Mouse (Mus musculus) kidney, adult 8-10 months (tissue): ENCODE results near the gene Lin52.

Experiments used
- DNase-seq, 2 experiments: peaks; one replicate each; pipeline ENCODE4 v3.0.0; 2022

Lin52 gene

DNA sequence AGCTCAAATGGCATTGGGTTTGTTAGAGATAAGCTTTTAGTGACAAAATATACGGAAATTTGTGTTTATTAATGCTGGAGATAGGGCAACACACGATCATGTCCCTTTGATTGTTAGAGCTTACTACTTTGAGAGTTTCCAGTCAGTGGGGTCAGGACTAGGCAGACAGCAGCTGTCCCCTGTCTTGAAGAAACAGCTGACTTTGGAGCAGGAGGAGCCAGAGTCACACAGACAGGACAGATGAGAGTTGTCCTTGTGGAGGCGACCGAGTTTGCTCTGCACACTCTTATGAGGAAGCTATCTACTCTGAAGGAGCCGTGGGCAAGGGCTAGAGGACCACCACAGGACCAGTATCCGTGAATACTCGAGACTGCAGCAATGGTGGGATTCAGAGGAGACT lies 27.7 kb downstream of the Lin52 start:
- DNase-seq: peak in 1 of 2 experiments; percentile 6

DNA sequence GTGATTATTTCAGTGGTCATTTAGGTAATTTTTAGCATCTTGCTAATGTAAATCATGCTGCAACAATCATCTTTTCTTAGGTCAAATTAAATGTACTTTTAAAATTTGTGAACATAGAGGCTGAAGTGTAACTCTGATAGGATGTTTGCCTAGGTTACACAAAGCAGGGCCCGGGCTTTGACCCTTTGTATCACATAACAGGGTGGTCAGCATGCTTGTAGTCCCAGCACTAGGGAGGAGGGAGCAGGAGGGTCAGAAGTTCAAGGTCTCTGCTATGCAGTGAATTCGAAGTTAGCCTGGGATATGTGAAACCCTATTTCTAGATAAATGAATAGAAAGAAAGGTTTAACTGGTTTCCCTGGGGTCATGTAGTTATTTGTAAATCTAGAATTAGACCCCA lies 30.0 kb downstream of the Lin52 start:
- DNase-seq: no peak

DNA sequence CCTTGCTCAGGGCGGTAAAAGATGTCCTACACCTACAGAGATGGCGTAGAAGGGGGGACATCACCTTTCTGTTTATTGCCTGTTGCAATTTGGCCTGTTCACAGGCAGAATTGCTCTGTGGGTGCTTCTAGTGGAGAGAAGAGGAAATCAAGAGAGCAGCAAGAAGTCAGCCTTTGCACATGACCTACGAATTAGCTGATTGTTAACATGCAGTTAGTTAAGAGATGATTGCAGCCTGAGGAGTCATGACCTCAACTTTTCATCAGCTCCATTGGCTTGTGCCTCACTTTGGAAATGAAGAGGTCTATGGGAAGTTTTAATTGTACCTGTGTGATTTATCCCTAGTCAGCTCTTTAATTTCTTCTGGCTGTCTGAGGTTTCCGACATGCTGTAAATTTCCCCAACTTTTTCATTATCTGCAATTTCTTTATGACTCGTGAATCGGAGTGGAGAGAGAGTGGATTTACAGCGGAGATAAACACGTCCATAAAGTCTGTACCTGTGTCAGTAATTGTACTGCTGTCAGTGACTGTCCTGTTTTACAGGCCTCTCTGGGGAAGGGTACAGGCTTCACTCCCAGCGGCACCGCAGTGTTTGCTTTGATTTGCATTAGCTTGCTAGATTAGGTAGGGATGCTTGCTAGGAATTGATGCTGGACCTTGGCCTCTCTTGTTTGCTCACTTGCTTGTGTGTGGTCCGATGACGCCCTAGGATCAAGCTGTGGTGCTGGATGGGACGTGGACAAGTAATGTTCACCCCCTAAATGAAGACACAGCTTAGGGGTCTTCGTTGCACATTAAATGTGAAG lies 31.8 kb downstream of the Lin52 start:
- DNase-seq: no peak

DNA sequence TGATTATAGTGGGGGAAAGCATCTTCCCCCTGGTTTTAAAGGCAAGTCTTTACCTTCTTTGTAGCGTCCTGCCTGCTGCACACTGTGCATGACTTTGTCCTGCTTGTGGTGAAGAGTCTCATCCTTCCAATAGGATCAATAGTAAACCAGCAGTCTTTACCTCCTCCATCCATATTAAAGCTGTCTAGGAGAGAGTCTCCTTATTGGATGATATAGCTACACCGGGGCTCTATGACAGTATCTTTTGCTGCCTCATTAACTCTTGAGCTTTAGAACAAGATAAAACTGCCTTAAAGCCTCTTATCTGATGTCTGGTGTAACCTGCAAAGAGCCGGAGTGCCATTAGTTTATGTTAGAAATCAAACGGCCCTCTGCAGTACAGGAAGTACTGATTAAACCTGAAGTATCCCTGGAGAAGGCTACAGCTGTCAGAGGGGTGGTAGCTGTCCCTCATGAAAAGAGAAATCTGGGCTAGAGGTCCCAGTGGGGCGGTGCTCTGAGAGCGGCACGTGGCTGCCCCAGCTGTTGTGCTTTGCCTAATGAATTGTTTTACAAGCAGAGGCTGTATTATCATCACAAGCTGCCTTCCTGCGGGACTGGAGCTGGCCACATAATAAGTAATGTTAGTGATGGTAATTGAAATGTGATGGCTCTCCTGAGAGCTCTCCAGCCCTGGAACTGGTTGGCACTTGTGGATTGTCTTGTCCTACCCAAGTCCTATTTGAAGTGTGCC lies 36.3 kb downstream of the Lin52 start:
- peak in 1 of 2 experiments; percentile 6 for DNase-seq

DNA sequence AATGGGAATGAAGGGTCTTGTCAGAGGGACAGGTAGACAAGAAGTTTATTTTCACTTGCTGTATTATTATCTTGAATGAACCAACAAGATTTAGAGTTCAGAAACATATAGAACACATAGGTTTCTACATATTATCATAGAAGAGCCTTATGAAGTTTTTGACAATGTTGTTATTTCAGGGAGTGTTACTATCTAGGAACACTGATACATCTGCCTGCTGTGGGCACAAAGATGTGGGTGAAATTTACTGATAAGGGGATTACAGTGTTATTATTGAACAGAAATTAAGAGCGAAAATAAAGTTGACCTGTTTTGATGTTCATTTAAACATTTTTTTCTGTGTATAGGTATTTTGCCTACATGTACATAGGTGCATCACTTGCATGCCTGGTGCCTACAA lies 45.6 kb downstream of the Lin52 start:
- no peak for DNase-seq

DNA sequence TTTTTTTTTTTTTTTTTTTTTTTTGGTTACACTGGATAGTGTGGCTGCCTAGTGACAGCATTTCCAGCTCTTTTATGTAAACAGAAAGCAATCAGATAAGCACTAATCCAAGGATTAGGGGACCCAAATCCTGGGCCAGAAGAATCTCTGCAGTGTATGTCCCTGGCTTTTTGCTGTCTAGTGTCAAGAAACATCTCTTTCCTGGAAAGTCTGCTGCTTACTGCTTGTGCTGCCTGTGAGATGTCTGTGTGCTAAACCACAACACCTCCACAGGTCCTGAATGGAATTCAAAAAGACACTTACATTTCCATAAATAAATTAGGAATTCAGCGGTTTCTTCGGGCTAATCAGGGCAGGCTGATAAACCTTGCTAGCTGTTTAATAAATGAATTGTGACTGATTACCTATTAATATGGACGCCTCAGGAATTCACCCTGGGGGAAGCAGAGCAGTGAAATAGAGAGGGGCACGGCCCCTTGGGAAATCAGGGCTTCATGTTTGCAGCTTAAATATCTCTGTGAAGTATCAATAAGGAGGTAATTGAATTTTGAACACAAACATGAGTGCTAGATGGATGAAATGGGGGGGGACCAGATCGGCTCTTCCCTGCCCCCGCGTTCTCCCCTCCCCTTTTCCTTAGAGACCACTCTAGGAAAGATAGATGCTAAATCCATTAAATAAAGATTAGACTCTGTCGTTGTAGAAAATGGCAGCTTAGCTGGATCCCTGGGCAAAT lies 49.5 kb downstream of the Lin52 start:
- DNase-seq: no peak

DNA sequence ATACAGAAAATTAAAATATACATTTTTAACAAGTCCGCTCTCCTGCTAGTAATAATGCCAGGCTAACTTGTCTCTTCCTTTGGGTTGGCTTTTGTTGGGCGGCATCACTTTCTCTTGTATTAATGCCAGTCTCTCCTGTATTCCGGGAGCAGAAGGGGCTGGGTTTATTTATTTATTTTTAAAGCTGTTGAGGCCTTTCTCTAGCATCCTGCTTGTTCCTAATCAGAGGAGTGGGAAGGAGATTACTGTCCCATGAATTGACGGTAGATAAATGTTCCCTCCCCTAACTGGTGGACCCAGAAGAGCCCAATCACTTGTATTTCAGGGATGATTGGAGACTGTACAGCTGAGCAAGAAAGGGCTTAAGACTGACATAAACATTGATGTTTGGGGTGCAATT lies 50.1 kb downstream of the Lin52 start:
- DNase-seq: no peak

DNA sequence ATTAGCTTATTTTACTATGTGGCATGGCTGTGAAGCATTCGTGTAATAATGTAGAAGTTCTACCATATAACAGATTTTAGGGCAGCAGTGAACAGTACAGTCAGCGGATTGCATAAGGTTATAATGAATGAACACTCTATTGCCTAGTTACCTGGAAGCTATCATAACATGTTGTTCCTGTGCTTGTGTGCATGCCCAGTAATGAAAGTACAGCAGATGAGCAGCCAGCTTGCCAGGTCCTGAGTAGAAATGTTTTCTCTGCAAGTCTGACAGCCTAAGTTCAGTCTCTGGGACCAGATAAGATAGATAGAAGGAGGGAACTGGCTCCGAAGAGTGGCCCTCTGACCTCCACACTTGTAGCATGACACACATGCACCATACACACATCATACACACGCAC lies 55.6 kb downstream of the Lin52 start:
- no peak for DNase-seq

DNA sequence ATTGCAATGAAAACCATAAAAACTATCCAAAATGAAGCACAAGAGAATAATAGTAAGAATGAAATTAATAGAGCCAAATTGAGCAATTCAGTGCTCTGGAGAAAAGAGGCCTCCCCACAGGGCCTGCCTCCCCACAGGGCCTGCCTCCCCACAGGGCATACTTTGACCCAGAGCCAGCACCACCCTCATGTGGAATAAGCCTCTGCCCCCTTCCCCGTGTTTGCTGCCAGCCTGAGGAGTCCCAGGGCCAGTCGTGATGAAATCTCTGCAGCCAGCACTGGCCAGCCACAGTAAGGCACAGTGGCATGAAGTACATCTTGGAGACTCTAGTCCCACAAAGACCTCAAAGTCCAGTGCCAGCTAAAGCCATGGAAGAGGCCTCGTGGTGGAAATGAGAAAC lies 60.8 kb downstream of the Lin52 start:
- DNase-seq: peak in 1 of 2 experiments; percentile 13

DNA sequence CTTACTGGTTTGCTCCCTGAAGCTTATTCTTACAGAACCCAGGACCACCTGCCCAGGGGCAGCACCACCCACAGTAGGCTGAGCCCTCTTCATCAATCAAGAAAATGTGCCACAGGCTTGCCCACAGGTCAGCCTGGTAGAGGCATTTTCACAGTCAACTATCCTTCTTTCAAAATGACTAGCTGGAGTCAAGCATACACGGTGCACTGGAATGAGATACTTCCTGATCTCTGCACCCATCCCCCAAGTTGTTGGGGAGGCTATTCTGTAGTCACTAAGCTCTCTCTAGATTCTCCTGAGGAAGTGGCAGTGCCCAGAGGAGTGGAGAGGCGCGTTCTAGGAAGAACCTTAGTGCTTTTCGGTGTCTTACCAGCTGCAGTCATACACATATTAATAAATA lies 64.3 kb downstream of the Lin52 start:
- no peak for DNase-seq

DNA sequence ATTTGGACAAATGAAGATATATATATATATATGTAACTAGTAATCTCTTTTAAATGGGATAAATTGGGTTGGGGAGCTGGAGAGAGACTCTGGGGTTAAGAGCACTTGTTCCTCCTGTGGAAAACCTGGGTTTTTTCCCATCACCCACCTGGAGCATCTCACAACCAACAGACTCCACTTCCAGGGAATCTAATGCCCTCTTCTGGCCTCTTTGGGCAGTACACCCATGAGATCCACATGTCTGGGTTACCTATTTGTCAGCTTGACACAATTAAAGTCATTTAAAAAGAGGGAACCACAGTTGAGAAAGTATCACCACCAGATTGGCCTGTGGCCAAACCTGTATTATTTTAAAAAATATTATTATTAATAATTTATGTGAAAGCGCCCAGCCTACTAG lies 65.4 kb downstream of the Lin52 start:
- no peak for DNase-seq

DNA sequence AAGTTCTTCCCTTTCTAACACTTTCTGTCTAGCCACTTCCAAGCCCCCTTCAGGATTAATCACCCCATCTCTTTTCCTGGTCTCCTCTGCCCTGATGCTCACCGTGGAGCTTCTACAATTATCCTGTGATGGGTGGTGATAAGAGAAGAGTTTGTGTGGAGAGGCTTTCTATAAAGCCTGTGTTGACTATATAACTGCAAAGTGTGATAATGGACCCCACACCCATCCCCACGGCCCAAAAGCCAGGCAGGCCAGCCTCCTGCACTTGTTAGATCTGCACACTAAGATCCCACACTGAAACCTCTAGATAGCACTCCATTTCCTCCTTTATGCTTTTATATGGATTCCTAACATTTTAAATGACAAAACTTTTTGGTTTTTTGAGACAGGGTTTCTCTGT lies 66.8 kb downstream of the Lin52 start:
- DNase-seq: no peak

DNA sequence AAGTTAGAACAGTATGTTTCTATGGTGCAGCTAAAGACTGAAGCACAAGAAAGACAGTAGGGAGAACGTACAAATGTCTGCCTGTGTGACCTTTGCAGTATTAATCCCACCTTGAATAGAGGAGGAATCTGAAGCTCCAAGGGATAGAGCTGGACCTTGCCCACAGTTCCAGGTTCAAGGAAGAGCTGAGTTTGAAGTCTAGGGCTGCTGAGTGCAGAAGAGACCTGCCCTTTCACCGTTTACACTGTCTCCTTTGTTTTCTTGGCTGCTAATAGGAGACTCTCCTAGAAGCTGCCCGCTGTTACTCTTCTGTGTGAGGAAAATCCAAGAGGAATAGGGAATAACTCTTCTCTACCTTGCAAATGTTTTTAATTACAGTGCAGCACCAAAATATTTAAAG lies 72.5 kb downstream of the Lin52 start:
- DNase-seq: peak; percentile 27 to 29

DNA sequence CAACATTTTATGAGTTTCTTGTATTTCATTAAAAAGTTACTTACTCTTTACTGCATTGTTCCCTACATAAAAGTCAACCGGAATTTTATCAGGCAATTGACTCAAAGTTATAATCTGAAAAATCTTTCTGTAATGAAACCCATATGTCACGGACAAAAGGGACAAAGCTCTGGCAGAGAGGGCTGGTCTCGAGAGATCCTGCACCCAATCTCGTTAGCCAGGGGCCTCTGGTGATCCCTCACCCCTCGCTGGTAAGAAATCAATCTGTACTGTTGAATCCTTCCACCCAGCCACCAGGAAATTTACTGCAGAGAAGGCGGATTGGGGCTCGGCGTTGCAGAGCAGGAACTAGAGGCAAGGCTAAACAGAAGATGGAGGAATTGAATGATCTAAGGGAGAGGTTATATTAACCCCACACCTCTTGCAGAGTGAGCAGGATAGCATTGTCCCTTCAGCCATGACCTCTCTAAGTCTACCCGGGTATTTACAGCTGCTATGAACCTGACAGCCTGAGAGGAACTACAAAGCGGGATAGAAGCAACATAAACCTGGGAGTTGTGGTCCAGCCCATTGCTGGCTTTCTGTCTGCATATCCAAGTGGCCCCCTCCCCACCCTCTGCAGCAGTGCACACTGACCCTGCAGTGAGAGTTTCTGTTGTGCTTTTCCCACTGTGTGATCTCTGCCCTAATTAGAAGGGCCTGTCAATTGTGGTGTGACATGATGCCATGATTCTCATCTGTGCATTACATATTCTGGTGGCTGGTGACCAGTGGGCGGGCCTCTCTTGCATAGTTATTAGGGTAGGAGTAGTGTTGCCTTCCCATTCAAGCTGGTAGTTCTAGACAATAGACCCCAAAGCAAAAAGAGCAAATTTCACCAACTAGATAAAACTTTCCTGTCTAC lies 73.2 kb downstream of the Lin52 start:
- DNase-seq: no peak

DNA sequence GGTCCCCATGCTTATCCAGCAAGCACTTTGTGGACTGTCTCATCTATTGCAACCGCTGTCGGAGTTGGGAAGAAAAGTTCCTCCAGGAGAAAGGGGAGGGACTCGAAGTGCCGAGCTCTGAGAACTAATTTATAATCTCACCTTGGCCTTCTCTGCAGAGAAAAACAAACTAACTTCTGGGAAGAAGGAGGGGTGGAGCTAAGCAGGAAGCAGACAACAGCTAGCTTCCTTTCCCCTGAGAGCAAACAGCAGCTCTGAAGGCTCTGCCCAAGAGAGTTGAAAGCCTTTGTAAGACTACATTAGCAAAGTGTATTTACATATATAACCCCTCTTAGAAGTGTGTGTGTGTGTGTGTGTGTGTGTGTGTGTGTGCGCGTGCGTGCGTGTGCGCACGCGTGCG lies 74.2 kb downstream of the Lin52 start:
- no peak for DNase-seq

DNA sequence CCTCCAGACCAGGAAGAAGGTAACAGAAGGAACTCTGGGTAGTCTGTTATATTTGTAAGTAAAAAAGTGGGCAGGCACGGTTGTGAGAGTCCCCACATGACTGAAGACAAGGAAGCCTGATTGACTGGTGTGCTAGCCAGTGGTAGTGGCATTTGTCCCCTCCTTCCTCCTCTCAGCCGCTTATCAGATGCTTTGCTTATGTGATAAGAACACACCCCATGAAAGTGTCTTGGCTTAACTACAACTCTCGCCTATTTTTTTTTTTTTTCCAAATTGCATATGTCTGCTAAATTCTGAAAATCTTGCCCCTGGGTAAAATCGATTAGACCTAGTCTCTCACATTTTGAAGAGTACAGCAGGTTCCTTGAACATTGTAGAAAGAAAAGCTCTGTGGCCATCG lies 79.2 kb downstream of the Lin52 start:
- DNase-seq: no peak

DNA sequence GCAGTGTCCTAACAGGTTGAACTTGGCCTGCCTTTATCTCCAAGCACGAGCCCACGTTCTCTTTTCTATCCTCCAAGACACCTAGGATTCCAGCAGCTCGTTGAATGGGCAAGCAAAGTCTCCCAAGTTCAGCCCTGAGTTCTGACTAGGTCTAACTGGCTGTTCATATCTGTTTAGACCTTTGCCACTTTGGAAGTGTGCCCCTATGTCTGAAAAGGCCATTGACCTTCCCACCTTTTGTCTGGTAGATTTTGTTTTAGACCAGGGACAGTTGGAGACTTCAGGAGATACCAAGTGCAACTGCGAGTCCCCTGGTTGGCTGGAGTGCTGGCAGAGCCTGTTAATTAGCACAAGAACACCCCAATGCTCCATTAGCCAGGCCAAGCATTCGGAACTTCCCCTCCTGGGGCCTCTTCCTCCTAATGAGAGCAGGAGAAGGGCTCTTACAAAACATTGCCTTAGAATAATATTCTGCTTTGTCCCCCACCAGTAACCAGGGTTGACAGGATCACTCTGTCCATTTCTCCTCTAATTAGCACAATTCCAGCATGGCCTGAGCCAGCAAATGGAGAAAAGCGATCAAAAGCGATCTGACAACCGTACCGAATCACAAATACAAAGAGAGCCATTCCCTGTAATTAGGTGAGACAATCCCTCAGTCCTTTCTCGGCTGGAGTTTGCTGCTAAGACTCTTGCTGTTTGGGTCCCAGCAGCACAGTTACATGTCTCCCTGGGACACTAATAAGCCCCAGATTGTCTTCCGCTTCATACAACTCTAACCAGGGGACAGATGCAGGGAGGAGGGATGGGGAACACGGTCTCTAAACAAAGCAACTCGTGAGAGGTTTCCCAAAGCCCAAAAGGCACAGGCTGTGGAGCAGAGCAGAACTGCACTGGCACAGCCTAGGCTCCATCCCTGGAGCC lies 80.9 kb downstream of the Lin52 start:
- no peak for DNase-seq

DNA sequence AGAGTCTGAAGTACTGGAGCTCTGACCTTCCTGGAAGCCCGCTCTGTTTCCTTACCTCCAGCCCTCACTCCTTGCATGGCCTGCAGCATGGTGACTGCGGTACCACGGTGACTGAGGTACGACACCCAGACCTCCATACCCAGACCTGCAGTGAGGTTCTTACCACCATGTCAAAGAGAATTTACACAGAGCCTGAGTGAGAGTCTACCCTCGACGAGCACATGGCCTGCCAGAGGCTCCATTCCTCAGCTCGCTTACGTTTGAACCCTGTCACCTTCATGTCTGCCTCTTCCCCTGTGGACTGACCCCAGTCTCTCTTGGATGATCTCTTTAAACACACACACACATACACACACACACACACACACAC lies 81.6 kb downstream of the Lin52 start:
- DNase-seq: no peak

DNA sequence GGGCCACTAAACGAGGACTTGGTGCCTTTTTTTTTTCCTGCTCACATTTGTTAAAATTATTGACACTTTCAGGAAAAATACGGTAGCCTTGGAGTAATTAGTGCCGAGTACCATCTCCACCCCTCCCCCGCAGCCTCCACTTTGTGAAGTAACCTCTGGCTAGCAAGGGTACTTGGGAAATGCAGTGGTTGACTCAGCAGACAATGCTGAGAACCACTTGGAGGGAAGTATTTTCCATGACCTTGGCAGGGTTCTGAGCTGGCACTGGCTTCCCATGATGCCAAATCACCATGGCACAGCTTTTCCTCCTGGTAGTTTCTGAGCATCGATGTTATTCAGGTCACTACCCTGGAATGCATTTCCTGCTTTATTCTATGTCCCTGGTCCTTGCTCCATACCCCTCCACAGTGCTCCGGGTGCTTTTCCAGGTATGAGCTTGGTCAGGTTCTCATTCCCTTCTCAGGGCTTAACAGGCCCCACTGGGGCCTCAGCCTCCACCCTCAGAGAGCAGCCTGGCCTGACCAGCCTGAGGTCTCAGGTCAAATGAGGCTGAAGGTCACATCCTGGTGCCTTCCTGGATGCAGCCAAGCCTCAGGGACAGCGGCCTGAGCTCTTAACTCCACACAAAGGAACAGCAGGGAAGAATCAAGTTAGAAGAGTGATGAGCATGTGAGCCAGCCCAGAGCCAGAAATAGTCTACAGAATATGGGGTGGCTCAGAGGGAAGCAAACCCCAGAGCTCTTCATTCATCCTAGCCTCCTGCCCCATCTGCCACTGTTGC lies 82.7 kb downstream of the Lin52 start:
- DNase-seq: no peak

DNA sequence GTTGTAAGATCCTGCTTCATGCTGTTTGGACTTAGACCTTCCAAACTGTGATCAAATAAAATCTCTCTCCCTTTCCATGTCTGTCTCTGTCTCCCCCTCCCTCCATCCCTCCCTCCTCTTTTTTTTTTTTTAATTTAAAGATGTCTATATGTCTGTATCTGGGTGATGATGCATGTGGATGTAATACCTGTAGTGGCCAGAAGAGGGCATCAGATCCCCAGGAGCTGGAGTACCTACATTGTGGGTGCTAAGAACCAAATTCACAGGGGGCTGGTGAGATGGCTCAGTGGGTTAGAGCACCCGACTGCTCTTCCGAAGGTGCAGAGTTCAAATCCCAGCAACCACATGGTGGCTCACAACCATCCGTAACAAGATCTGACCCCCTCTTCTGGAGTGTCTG lies 88.3 kb downstream of the Lin52 start:
- peak in 1 of 2 experiments; percentile 28 for DNase-seq
